Mouse (Mus musculus): ENCODE measurements around the gene Gtf2h1.
"Not testable (repeated sequence)": the region's sequence is repeated elsewhere in the genome, so short reads cannot be mapped to it uniquely, and the experiment has no call there.

The Gtf2h1 gene

DNA sequence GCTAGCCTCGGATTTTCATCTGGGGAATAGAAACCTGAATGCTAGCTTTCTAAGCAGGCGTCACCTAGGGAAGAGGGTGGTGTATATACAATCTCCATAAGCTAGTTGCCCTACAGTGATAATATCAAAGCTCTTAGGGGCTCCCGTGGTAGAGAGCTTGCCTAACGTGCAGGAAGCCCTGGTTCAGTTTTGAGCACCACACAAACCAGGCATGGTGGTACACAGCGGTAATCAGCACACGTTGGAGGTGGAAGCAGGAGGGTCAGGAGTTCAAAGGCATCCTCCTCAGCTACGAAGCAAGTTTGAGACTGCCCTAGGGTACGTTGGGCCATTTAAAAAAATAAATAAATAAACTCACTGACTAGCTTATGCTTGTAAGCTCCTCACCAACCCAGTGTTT is 35.8 kb downstream of the Gtf2h1 start:
- DNase-seq, result no peak

DNA sequence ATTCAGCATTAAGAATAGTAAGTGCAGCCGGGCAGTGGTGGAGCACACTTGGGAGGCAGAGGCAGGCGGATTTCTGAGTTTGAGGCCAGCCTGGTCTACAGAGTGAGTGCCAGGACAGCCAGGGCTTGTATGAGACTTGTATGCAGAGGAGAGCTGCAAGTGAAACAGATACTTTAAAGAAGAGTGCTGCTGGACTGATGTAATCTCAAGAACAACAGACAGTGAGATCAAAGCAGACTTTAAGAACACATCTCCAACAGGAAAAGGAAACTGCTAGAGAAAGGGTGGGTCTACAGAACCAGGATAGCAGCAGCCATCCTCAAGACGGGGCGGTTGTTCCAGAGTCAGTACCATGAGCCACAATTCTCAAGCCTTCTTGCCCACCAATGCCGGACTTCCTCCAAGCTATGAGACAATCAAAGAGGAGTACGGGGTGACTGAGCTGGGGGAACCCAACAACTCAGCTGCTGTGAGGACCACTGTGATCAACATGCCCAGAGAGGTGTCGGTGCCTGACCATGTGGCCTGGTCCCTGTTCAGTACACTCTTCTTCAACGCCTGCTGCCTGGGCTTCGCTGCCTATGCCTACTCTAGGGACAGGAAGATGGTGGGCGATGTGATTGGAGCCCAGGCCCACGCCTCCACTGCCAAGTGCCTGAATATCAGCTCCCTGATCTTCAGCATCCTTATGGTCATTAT is 36.4 kb downstream of the Gtf2h1 start:
- DNase-seq, result not testable (repeated sequence)

DNA sequence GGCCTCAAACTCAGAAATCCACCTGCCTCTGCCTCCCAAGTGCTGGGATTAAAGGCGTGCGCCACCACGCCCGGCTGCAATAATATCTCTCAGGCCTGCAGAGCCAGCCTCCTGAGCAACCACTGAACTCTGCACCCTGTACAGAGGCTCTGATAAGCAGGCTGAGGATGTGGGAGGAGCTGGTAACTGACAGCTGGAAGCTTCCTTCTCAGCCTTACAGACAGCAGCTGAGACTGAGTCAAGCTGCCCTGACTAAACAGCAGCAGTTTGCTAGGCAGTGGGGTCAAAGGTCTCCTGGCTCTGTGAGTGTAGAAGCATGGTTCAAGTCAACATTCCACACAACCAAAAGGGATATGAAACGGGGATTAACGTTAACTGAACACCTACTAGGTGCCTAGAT is 37.4 kb downstream of the Gtf2h1 start:
- no peak for DNase-seq

DNA sequence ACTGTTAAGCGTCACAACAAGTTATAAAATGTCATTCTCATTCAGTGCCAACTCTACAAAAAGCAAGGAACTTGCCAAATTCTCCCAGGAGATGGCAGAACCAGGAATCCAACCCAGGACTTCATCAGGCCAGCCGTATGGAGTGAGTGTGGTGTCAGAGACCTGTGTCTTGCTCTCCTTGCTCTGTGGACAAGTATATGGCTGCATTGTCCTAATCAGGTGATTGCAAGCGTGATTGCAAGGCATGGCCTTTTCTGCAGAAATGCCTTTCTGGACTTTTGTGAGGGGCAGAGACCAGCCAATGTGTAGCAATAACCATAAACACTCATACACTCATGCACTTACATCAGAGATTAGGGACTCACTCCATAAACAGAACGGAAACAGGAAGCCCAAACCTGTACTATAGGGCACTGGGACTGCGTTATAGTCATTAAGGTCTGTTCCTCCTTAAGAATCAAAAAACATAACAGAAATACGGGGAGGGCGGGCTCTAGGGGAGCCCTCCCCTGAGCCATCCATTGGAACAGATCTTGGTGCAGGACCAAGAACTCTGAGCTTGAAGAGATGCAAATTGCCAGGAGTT is 37.9 kb downstream of the Gtf2h1 start:
- no peak for DNase-seq

DNA sequence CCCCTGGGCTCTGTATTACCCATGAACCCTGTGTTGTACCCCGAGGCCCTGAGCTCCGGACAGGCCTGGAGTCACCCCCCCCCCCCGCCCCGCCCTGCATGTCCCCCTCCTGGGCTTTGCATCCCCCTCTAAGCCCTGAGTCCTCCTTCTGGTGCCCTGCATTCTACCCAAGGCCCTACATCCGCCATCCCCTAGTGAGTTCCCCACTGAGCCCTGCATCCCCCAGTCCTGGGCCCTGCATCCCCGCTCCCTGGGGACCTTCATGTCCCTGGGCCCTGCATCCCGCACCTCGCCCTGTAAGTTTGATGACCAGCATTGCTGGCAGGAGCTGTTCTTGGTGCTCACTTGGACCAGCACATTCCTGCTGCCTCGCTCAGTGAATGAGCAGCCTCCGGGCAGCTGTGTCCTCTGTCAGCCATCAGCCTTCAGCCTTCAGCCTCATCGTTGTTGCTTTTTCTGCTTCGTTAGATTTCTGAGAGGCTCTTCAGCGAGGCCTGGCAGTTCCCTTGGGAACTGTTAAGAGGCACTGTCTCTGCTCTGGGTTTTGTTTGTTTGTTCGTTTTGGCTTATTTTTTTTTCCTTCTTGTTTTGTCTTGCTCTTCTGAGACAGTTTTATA is 39.2 kb downstream of the Gtf2h1 start:
- no peak for DNase-seq

DNA sequence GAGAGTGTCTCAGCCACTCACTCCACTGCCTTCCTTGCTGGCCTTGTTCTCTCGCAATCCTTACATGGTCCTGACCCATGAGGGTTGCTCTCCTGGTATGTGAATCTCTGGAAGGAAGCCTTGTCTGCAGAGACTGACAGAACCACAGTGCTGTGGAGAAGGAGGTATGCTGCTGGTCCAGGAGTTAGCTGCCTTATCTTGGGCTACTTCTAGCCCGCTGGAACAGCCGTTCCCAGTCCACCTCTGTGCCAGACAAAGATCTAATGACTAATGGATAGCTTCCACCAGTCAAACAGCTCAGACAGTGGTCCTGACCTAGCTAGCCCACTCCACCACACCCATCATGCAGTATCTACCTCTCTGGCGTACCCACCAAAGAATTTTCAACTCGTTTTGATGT is 40.5 kb downstream of the Gtf2h1 start:
- no peak for DNase-seq

DNA sequence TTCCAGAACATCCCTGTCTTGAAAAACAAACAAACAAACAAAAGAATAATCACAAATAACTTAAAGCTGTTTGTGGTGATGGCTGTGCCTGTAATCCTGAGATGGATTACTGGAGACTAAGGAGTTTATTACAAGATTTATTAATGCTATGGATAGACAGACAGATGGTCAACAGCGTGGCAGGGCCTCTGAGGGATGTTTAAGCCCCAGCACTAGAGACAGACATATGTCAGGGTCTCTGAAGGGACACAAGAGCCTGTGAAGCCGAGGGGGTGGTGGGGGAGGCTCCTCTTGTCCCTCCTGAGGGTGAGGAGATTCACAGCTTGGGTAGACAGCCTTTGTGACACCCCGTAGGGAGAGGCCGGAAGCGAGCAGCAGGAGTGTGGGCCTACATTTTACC is 41.2 kb downstream of the Gtf2h1 start:
- no peak for DNase-seq

DNA sequence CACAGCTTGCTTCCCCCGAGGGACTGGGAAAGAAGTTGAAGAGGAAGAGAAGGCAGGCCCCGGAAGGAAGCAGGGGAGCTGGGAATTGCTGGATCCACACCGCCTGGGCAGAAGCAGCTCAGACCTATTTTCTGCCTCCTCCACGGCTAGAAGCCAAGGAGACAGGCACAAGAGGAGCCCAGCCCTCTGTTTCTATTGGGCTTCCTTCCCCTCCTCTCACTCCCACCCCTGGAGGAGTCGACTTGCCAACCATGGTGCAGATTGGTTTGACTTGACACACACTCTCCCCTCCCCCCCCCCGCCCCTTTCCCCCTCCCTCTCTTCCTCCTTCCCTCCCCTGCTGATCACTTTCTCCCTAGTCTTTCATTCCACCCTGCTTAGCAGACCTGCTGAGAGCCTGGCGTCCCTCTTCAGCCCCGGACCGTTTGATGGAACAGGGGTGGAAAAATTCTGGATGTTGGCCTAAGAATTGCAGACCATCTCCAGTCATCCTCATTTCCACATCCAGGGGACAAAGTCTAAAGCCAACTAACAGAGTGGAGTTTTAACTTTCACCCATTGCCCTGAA is 42.3 kb downstream of the Gtf2h1 start:
- peak in 1 of 2 experiments; percentile 24 for DNase-seq

DNA sequence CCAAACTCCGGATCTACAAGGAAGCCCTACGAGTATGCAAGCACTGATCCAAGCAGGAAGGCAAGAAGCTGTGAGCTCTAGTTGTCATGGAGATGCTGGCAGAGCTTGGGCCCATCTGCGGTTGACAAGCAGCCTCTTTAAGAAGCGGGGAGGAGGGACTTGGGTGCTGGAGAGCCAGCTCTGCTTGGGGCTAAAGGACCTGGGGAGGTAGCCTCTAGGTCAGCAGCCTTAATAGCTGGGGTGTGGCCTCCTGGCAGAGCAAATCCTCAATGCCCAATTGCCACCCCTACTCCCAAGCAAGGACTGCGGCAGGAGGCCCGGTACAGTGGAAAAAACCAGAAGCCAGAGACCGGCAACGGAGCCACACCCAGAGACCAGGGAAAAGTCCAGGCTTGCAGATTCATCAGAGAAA is 43.0 kb downstream of the Gtf2h1 start:
- DNase-seq, result peak; percentile 68 to 82

DNA sequence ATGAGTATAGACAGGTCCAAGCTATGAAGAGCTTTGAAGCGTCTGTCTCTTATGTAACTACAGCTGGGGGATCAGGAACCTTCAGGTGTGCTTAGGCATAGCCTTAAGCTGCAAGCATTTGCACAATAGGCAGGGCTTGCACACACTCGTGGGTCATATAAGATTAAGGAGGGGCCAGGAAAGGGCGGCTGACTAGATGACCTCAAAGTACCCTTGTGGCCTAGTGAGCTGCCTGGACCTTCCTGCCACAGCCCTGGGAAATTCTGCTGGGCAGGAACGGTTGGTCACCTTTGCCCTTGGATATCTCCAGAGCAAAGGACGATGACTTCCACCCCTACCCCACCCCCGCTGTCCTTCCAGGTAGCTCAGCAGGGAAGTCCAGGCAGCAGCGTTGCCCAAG is 43.5 kb downstream of the Gtf2h1 start:
- DNase-seq, result no peak

DNA sequence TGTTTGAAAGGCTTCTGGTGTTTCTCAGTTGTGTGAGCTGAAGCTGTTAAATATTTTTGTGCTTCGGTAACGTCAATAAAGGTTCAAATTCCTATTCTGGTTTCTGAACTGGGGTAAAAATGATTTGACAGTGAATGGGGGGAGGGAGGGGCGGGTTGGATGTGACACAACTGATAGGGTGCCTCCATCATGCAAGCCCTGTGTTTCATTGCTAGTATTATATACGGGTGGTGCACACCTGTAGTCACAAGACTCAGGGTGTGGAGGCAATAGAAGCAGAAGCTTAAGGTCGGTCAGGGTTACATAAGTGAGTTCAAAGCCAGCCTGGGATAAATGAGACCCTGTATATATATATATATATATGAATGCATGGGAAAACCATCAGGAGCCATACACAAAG is 44.0 kb downstream of the Gtf2h1 start:
- no peak for DNase-seq

DNA sequence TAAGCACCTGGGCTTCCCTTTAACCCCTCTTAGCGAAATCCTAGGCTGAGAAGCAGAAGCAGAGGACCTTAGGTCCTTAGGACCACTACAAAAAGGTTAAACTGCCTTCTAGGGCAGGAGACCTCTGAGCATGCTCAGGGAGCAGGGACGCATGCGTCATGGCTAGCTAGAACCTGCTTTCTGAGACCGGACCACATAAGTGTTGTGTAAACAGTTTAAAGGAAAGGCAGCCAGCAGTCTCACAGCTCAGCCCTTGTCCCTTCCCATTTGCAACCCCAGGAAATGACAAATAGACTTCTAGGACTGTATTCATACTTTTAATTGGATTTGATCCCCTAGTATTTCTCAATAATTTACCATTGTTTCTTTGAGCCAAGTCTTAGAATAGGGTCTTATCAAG is 44.4 kb downstream of the Gtf2h1 start:
- no peak for DNase-seq

DNA sequence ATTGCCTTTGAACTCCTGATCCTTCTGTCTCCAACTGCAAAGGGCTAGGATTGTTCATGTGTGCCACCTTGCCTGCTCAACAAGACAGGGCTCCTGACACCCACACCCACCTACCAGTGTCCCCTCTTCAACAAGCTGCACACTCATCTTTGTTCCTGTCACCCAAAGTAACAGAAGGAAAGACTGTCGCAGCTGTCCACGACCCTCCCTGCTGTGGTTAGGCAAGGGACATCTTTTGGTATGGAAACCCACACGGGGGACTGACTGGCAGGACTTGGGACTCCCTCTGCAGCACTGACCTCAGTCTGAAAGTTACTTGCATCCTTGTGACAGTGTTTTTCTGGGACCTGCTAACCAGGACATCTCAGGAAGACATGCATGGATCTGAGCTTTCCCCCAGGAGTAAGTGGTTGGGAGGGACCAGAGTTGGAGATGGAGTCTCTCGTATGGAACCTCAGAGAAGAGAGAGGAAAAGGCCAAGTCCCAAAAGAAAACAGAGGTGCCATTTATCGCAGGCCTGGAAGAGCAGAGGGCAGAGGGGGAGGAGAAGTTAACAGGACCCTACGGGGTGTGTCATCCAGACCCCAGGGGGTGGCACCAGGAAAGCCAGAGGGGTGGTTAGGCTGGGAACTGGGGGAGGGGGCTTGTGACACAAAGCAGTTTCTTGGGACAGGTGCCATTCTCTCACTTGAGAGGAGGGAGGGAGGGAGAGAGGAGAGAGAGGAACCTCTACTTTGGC is 45.1 kb downstream of the Gtf2h1 start, which contains the start of gene Ldha:
Ldha (plus strand) TSS at position 689 of the 739 bp plus-strand sequence.
- no peak for DNase-seq

DNA sequence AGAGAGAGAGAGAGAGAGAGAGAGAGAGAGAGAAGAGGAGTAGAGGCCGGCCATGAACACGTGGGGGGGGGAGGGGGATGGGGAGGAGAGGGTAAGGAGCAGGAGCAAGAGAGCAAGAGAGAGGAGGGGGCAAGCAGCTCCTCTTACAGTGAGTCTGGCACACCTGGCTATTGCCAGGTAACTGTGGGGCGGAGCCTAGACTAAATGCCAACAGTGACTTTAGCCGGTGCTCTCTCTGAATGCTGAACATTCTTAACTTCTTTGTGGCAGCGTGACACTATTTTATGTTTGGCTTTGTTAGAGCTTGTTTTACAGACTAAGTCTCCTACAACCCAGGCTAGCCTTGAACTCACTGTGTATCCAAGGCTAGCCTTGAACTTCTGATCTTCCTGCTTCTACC is 46.4 kb downstream of the Gtf2h1 start:
- DNase-seq, result no peak

DNA sequence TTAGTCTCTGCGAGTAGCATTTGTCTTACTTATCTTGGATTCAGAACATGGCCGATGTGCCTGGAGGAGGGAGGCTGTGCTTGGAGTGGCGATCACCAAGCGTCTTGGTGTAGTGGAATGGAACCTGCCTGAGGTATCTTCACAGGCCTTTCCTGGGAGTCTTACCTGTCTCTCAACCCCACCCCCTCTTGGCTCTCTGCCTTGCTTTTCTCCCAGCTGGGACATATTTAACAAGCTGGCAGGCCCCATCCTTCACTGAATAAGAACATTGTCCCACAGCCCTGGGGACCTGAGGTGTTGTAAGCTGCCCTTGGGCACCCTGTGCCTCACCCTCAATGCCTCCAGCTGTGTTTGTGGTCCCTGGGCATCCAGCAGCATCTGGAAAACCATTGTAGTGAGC is 47.7 kb downstream of the Gtf2h1 start:
- no peak for DNase-seq

DNA sequence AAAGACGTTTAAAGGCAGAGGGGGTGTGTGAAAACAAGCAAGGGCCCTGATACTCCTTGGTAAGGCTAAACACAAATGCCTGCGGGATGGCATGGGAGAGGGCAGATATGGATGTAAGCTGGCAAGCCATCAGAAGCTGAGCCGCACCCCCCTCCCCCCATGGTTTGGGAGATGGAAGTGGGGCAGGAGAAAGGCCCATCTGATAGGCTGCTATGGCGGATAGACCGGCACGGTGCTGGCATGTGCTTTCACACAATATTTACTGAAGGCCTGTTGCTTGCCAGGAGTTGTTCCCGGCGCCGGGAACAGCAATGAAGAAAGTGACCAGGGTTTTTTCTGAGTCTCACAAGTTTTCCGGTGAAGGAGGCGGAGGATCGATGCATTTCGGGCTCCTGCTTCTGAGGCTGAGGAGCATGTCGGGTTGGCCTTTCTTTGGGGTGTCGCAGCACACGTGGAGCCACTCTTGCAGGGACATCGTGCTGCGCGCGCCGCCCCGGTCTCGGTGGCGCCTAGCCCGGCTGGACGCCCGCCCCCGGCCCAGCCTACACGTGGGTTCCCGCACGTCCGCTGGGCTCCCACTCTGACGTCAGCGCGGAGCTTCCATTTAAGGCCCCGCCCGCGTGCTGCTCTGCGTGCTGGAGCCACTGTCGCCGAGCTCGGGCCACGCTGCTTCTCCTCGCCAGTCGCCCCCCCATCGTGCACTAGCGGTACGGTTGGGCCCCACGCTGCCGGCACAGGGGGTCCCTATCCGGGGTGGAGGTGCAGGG is 49.5 kb downstream of the Gtf2h1 start:
- peak; percentile 91 to 92 for DNase-seq

DNA sequence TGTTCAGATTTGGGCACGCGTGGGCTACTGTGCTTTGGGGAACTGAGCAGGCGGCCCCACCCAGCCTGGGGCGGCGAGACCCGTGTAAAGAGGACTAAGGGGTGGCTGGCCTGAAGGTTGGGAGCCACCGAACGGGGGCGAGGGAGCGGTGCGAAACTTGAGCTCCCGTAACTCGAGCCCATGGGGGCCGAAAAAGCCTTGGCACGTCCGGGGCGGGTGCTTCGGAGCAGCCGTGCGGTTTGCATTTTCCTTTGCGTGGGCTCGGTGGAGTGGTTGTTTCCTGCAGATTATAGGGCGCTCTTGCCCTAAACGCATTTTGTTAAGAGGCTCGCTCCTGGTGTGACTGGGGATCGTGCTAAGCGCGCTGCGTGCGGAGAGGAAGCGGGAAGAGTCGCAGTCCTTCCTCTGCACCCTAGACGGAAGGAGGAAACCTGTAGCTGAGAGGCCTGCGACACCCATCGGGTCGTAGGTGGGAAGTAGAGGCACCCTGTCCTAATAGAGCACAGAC is 50.1 kb downstream of the Gtf2h1 start:
- DNase-seq, result peak; percentile 30 to 48

DNA sequence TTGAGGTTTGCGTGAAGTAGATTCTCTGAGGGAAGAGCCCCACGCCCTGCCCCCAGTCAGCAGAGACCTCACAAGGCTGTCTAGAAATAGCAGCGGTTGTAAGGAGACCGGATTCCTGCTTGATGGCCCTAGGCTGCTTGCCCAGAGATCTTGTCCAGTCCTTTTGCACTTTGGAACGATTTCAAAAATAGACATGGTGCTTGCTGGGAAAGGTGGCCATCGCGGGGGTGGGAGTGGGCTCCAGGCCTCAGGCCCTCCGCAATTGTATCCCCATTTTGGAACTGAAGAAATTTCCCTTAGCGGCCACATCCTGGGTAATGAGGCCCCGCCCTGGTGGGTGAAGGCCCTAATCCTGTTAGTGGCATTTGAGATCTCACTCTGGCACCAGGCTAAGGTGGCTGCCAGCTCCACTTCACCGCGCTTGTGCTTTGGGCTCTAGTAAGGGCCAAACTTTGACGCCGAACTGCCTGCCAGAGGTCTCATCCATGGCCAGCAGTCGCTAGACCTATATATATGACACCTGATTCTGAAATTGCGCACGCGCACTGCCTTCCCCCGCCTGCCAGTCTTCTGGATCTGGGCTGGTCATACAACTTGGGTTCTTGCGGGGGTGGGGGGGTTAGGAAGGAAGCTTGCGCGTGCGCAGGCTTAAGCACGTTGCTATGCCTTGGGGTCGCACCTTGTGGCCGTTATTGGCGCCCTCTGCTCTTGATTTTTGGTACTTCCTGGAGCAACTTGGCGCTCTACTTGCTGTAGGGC is 50.8 kb downstream of the Gtf2h1 start:
- DNase-seq, result peak; percentile 47 to 62

DNA sequence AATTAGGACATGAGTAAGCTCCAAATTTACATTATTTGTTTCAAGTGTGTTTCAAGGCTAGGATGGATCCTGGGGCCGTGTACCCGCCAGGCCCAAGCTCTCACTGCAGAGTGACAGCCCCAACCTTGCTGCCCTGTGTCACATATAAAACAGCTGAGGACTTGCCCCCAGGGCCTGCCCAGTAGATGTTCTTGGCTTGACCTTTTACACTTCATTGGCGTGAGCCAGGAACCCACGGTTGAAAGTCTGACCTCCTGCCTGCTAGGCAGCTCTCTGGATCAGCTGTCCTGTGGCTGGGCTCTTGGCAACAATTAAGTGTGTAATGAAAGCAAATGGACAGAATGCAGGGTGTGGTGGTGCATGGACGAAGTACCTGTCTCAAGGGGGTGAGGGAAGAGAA is 53.4 kb downstream of the Gtf2h1 start:
- DNase-seq, result no peak

DNA sequence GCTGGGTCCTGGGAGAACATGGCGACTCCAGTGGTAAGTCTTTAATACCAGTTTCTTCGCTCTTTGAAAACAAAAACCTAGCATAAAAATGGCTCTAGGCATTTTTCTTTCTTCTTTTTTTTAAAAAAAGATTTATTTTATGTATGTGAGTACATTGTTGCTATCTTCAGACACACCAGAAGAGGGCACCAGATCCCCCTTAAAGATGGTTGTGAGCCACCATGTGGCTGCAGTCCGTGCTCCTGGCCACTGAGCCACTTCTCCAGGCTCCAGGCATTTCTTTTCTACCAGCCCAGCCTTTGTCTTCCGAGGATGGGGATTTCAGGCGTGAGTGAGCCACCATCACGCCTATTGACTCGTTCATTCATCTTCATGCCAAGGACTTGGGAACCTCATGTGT is 55.1 kb downstream of the Gtf2h1 start:
- no peak for DNase-seq

DNA sequence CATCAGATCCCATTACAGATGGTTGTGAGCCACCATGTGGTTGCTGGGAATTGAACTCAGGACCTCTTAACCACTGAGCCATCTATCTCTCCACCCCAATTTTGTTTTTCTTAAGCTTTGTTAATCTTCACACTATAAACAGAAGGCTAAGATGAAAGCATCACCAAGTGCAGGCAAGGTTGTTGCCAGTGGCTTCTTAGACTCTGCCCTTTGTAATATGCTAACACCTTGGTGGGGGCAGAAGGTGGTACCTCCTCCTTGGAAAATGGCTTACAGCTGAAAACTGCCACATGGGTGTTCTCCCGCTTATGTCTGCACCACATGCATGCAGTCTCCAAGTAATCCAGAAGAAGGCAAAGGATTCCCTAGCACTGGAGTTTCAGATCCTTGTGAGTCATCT is 56.8 kb downstream of the Gtf2h1 start:
- no peak for DNase-seq

DNA sequence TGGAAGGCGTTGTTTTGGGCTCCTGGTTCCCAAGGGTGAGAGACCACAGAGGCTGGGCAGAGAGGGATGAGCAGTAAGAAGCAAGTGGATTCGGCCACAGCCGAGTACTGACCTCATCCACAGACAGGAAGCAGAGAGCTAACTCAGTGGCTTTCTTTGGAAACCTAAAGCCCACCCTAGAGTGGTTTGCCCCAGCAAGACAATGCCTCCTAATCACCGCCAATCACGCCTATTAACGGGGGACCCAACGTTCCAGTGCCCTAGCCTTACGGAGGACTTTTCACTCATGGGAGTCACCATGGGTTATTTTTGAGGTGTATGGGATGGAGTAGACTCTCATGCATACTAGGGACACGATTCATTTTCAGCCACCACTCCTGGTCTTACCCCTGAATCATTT is 57.5 kb downstream of the Gtf2h1 start:
- no peak for DNase-seq
